Mouse (Mus musculus): ENCODE data around the gene Glt8d1. TPM values are rescaled to one million over a fixed set of nuclear protein-coding genes. Genes with fewer than 3 reads are reported as not detected.

Glt8d1 gene
- polyA plus RNA-seq (2017; shearing (Covaris generic)) = 9.7 TPM

DNA sequence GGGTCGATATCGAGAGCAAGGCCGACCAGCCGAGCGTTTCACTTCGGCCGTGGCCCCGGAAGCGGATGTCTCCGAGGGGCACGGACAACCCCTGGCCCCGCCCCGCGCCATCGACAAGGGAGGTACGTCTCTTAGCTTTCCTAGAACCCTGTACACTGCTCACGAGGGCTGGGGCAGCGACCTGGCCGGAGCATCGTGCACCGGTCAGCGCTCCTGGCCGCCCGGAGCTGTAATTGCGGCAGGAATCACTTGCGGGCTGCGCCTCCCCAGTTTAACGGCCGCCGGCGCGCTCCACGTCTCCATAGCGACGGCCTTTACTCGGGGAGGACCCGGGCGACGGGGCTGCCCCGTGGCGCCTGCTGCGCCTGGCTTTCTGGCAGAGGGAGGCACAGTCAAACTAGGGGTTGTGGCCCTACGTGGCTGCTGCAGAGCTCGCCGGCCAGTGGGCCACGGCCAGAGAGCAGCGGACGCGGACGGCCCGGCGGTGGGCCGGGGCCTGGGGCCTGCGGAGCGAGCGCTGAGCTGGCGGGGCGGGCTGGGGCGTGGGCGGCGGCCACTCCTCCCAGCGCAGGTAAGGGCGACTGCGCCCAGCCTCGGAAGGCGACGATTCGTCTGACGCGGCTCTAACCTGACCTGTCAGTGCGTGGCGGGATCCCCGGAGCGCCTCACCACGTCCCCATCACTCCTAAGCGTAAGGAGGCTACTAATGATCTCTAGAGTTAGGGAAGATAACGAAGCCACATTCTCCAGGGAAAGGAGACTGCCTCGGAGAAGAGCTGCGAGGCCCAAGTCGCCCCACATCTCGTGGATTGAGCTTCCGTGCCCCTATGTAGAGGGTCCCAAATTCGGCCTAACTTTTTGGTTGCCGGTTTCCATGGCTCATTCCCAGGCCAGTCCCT, at the start of gene Glt8d1, which contains the start of gene Spcs1:
Glt8d1 (plus strand) TSS at position 94 of the 899 bp plus-strand sequence.
Spcs1 (minus strand) TSS at position 366 of the 899 bp plus-strand sequence.

DNA sequence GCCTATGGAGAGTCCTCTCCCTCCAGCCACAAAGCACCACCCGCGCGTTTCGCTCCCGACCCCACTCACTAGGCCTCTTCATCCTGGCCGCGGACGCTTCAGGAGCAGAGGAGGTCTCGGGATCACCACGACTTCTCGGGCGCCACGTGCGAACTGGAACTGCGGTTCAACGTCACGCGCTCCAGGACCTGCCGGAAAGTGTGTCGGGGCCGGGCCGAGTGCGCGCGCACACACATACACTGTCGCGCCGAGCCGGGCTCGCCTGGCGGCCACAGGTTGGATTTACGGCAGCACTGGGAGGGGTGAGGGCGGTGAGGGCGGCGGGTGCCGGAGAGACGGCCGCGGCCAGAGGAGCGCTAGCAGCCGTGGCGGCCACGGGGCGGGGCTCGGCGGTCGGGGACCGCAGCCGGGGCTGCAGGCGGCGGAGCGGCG, 17.7 kb downstream of the Glt8d1 start, which contains the start of the genes Pbrm1 and Gnl3:
Pbrm1 (plus strand) TSS at position 279 of the 432 bp plus-strand sequence.
Gnl3 (minus strand) TSS at position 293 of the 432 bp plus-strand sequence.

Other genes with a start within 250 kb of the Glt8d1 start
- gene Tmem110, start 175.8 kb upstream of the Glt8d1 start, polyA plus RNA-seq (2017; shearing (Covaris generic)) = 21.7 TPM
- not detected for gene Mustn1, start 122.2 kb upstream of the Glt8d1 start, polyA plus RNA-seq (2017; shearing (Covaris generic))
- gene Itih4, start 114.9 kb upstream of the Glt8d1 start, polyA plus RNA-seq (2017; shearing (Covaris generic)) = not detected
- not detected for gene Itih3, start 77.6 kb upstream of the Glt8d1 start, polyA plus RNA-seq (2017; shearing (Covaris generic))
- not detected for gene Itih1, start 58.1 kb upstream of the Glt8d1 start, polyA plus RNA-seq (2017; shearing (Covaris generic))
- 5.5 TPM for gene Nek4, start 50.0 kb upstream of the Glt8d1 start, polyA plus RNA-seq (2017; shearing (Covaris generic))
- gene Spcs1, start 272 bp downstream of the Glt8d1 start, polyA plus RNA-seq (2017; shearing (Covaris generic)) = 144 TPM
- 135 TPM for gene Pbrm1, start 17.7 kb downstream of the Glt8d1 start, polyA plus RNA-seq (2017; shearing (Covaris generic))
- gene Gnl3, start 17.8 kb downstream of the Glt8d1 start, polyA plus RNA-seq (2017; shearing (Covaris generic)) = 140 TPM
- gene Smim4, start 127.6 kb downstream of the Glt8d1 start, polyA plus RNA-seq (2017; shearing (Covaris generic)) = 41.6 TPM
- not detected for gene Nt5dc2, start 129.7 kb downstream of the Glt8d1 start, polyA plus RNA-seq (2017; shearing (Covaris generic))
- 0.76 TPM for gene Stab1, start 167.2 kb downstream of the Glt8d1 start, polyA plus RNA-seq (2017; shearing (Covaris generic))
- gene Tnnc1, start 206.9 kb downstream of the Glt8d1 start, polyA plus RNA-seq (2017; shearing (Covaris generic)) = not detected
- 242 TPM for gene Nisch, start 215.5 kb downstream of the Glt8d1 start, polyA plus RNA-seq (2017; shearing (Covaris generic))
- gene Sema3g, start 216.5 kb downstream of the Glt8d1 start, polyA plus RNA-seq (2017; shearing (Covaris generic)) = not detected
- gene Phf7, start 249.9 kb downstream of the Glt8d1 start, polyA plus RNA-seq (2017; shearing (Covaris generic)) = 6.8 TPM

Data from effector memory CD4-positive, alpha-beta T cell, adult 5 months (primary cell).